Mouse (Mus musculus): Measurements from ENCODE around the gene Sac3d1. TPM values are rescaled to one million over a fixed set of nuclear protein-coding genes. Genes with fewer than 3 reads are reported as not detected.

The Sac3d1 gene
- polyA plus RNA-seq, 1 experiment, result not detected

DNA sequence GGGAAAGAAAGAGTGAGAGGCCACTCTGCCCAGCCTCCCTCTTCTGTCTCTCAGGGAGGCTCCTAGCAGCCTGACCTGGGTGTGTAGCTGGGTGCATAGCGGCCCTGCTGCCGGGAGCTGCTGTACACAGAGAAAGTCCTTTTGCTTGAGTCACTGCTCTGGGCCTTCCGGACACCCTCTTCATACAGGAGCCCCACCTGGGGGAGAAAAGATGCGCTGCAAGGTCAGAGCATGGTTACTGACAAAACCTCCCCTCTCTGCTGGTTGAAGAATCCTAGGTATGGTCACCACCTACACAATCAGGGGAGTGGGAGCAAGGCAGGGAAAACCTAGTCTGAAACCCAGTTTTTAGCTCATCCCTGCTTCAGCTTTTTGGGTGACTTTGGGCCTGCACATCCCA is 49.5 kb downstream of the Sac3d1 start:
- Histone ChIP-seq H3K27ac (ENCODE audit: insufficient read depth, low read depth, low read length) (no peak overlapping the region), H3K4me1 (ENCODE audit: control insufficient read depth, insufficient read depth, low read length) (peaks cover 19% of the 10 kb centered on the region), H3K4me3 (ENCODE audit: insufficient read depth, low read depth, low read length) (no peak overlapping the region)
- no peak for TF ChIP-seq POLR2A (IDR thresholded peaks at IDR 0.05; ENCODE audit: insufficient read depth, low read depth, low read length)
- TF ChIP-seq CTCF (IDR thresholded peaks at IDR 0.05; ENCODE audit: insufficient read depth, low read depth, low read length), result no peak
- 88% methylated on average over 4 of the region's 4 CpGs for WGBS

DNA sequence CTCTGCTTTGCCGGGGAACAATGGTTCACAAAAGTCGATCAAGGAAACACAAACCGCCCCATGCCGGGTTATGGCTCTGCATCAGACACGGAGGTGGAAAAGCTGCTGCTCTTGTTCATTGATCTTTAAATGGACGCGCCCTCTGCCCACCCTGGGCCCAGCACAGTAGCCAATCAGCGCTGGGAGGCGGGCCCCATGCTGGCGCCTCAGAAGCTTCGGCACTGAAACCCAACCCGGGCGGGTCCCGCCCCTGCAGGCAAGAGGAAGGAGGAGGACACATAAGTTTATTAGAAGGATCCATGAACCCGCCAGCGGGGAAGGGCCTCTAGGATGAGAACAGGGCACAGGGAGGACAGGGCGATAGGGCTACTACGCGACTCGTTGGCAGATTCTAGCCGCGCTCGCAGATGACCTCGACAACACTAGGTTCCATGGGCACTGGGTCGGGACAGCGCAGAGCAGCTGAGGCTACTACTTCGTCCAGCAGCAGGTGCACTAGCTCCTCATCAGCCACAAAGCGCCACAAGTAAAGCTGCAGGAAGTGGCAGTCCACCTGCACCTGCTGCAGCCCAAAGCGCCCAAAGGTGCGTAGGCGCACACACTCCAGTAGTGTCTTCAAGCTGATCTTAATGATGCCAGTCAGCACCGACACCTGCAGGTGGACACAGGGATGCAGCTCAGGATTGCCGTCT is 50.6 kb downstream of the Sac3d1 start, which contains the start of gene Tm7sf2:
TSS of gene Tm7sf2 (minus strand) at position 650 of the 692 bp plus-strand sequence.
- TF ChIP-seq POLR2A (IDR thresholded peaks at IDR 0.05; ENCODE audit: insufficient read depth, low read depth, low read length) (0 out of 2 replicates have a peak, but pooled peaks have one; percentile 38), CTCF (IDR thresholded peaks at IDR 0.05; ENCODE audit: insufficient read depth, low read depth, low read length) (no peak)
- peak within 1 kb of the TSS; percentile 67 for H3K27ac ChIP-seq (ENCODE audit: insufficient read depth, low read depth, low read length)
- H3K4me1 ChIP-seq (ENCODE audit: control insufficient read depth, insufficient read depth, low read length), result peaks cover 23% of the 10 kb centered on the region
- 10% methylated on average over 33 of the region's 33 CpGs for WGBS
- H3K4me3 ChIP-seq (ENCODE audit: insufficient read depth, low read depth, low read length), result peak within 1 kb of the TSS; percentile 59

DNA sequence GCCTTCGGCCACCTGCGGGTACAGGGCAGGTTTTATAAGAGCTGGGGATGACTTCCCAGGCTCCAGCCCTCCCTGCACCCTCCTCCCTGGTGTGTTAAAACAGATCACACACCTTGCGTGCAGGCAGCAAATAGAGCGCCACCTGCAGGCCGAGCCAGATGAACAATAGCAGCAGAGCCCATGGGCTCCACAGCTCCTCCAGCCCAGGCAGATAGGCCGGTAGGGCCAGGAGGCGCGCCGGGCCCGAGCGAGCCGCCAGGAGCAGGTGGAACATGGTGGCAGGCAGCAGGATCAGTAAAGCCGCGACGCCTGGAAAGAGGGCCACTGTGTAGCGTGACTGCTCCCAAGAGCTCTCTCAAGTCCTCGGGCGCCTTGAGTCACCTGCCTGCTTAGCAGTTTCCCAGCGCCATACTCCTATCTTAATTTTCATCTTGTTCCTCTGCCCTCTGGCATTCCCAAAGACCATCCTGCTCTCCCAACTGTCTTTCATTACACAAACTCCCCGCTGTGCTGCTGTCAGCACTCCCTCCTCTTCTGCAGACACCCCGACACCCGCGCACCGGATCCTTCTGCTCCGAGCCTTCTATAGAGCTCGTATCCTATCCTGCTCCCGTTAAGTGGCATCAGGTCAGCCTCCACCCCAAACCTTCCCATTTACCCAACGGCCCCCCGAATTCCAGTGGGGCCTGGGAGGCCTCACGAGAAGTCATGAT is 51.3 kb downstream of the Sac3d1 start:
- Histone ChIP-seq H3K4me3 (ENCODE audit: insufficient read depth, low read depth, low read length) (peak overlapping the region; percentile 59), H3K27ac (ENCODE audit: insufficient read depth, low read depth, low read length) (peak overlapping the region; percentile 67), H3K4me1 (ENCODE audit: control insufficient read depth, insufficient read depth, low read length) (peaks cover 26% of the 10 kb centered on the region)
- TF ChIP-seq CTCF (IDR thresholded peaks at IDR 0.05; ENCODE audit: insufficient read depth, low read depth, low read length) (peak; percentile 88), POLR2A (IDR thresholded peaks at IDR 0.05; ENCODE audit: insufficient read depth, low read depth, low read length) (no peak)
- under 1% methylated on average over 30 of the region's 30 CpGs for WGBS

DNA sequence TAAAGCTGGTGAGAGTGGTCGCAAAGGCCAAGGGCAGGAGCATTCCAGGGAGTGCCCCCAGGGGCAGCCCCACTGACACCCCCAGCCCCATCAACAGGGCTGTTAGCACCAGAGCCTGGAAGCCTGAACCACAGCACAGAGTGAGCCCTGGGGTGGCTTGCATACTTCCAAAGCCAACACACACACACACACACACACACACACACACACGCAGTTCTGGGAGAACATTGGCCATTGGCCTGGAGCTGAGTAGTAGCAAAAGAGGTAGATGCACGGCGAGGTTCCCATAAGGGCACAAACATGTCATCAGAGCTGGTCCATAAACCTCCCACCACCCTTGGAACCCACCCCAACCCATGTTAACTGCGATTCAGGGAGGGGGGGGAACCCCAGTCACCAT is 51.9 kb downstream of the Sac3d1 start:
- TF ChIP-seq POLR2A (IDR thresholded peaks at IDR 0.05; ENCODE audit: insufficient read depth, low read depth, low read length), result no peak
- no peak for TF ChIP-seq CTCF (IDR thresholded peaks at IDR 0.05; ENCODE audit: insufficient read depth, low read depth, low read length)
- 27% methylated on average over 5 of the region's 5 CpGs for WGBS
- Histone ChIP-seq H3K4me1 (ENCODE audit: control insufficient read depth, insufficient read depth, low read length) (peaks cover 32% of the 10 kb centered on the region), H3K4me3 (ENCODE audit: insufficient read depth, low read depth, low read length) (peak overlapping the region; percentile 59), H3K27ac (ENCODE audit: insufficient read depth, low read depth, low read length) (no peak overlapping the region)

Other genes with a start within 250 kb of the Sac3d1 start
- gene Frmd8, start 243.4 kb downstream of the Sac3d1 start, polyA plus RNA-seq (2012; ENCODE audit: insufficient read depth, insufficient read length, low replicate concordance, missing spikeins), result not detected in 2 replicates
- gene Slc25a45, start 240.8 kb downstream of the Sac3d1 start, polyA plus RNA-seq (2012; ENCODE audit: insufficient read depth, insufficient read length, low replicate concordance, missing spikeins), result not detected in 2 replicates
- not detected in 2 replicates for gene Tigd3, start 224.5 kb downstream of the Sac3d1 start, polyA plus RNA-seq (2012; ENCODE audit: insufficient read depth, insufficient read length, low replicate concordance, missing spikeins)
- gene Dpf2, start 205.6 kb downstream of the Sac3d1 start, polyA plus RNA-seq (2012; ENCODE audit: insufficient read depth, insufficient read length, low replicate concordance, missing spikeins), result not detected in 2 replicates
- not detected in 2 replicates for gene Cdc42ep2, start 193.8 kb downstream of the Sac3d1 start, polyA plus RNA-seq (2012; ENCODE audit: insufficient read depth, insufficient read length, low replicate concordance, missing spikeins)
- gene Pola2, start 154.4 kb downstream of the Sac3d1 start, polyA plus RNA-seq (2012; ENCODE audit: insufficient read depth, insufficient read length, low replicate concordance, missing spikeins), result not detected in 2 replicates
- not detected in 2 replicates for gene Slc22a20, start 132.5 kb downstream of the Sac3d1 start, polyA plus RNA-seq (2012; ENCODE audit: insufficient read depth, insufficient read length, low replicate concordance, missing spikeins)
- gene Capn1, start 102.8 kb downstream of the Sac3d1 start, polyA plus RNA-seq (2012; ENCODE audit: insufficient read depth, insufficient read length, low replicate concordance, missing spikeins), result not detected in 2 replicates
- gene Syvn1, start 72.1 kb downstream of the Sac3d1 start, polyA plus RNA-seq (2012; ENCODE audit: insufficient read depth, insufficient read length, low replicate concordance, missing spikeins), result not detected in 2 replicates
- not detected in 2 replicates for gene Mrpl49, start 60.9 kb downstream of the Sac3d1 start, polyA plus RNA-seq (2012; ENCODE audit: insufficient read depth, insufficient read length, low replicate concordance, missing spikeins)
- gene Fau, start 60.8 kb downstream of the Sac3d1 start, polyA plus RNA-seq (2012; ENCODE audit: insufficient read depth, insufficient read length, low replicate concordance, missing spikeins), result 1,126 and 1,387 TPM in 2 replicates
- not detected in 2 replicates for gene Znhit2, start 57.5 kb downstream of the Sac3d1 start, polyA plus RNA-seq (2012; ENCODE audit: insufficient read depth, insufficient read length, low replicate concordance, missing spikeins)
- gene Tm7sf2, start 50.3 kb downstream of the Sac3d1 start, polyA plus RNA-seq (2012; ENCODE audit: insufficient read depth, insufficient read length, low replicate concordance, missing spikeins), result not detected in 2 replicates
- gene Vps51, start 41.4 kb downstream of the Sac3d1 start, polyA plus RNA-seq (2012; ENCODE audit: insufficient read depth, insufficient read length, low replicate concordance, missing spikeins), result not detected in 2 replicates
- not detected in 2 replicates for gene Tmem262, start 38.6 kb downstream of the Sac3d1 start, polyA plus RNA-seq (2012; ENCODE audit: insufficient read depth, insufficient read length, low replicate concordance, missing spikeins)
- not detected in 2 replicates for gene Gm28374, start 36.4 kb downstream of the Sac3d1 start, polyA plus RNA-seq (2012; ENCODE audit: insufficient read depth, insufficient read length, low replicate concordance, missing spikeins)
- gene Zfpl1, start 33.7 kb downstream of the Sac3d1 start, polyA plus RNA-seq (2012; ENCODE audit: insufficient read depth, insufficient read length, low replicate concordance, missing spikeins), result not detected in 2 replicates
- not detected in 2 replicates for gene Cdca5, start 33.7 kb downstream of the Sac3d1 start, polyA plus RNA-seq (2012; ENCODE audit: insufficient read depth, insufficient read length, low replicate concordance, missing spikeins)
- gene AC131692.1, start 24.2 kb downstream of the Sac3d1 start, polyA plus RNA-seq (2012; ENCODE audit: insufficient read depth, insufficient read length, low replicate concordance, missing spikeins), result not detected in 2 replicates
- gene Naaladl1, start 12.9 kb downstream of the Sac3d1 start, polyA plus RNA-seq (2012; ENCODE audit: insufficient read depth, insufficient read length, low replicate concordance, missing spikeins), result not detected in 2 replicates
- not detected in 2 replicates for gene Snx15, start 9.7 kb upstream of the Sac3d1 start, polyA plus RNA-seq (2012; ENCODE audit: insufficient read depth, insufficient read length, low replicate concordance, missing spikeins)
- gene Batf2, start 22.3 kb upstream of the Sac3d1 start, polyA plus RNA-seq (2012; ENCODE audit: insufficient read depth, insufficient read length, low replicate concordance, missing spikeins), result not detected in 2 replicates
- not detected in 2 replicates for gene Arl2, start 22.9 kb upstream of the Sac3d1 start, polyA plus RNA-seq (2012; ENCODE audit: insufficient read depth, insufficient read length, low replicate concordance, missing spikeins)
- not detected in 2 replicates for gene Majin, start 65.7 kb upstream of the Sac3d1 start, polyA plus RNA-seq (2012; ENCODE audit: insufficient read depth, insufficient read length, low replicate concordance, missing spikeins)
- not detected in 2 replicates for gene Gpha2, start 107.7 kb upstream of the Sac3d1 start, polyA plus RNA-seq (2012; ENCODE audit: insufficient read depth, insufficient read length, low replicate concordance, missing spikeins)
- gene Ppp2r5b, start 117.2 kb upstream of the Sac3d1 start, polyA plus RNA-seq (2012; ENCODE audit: insufficient read depth, insufficient read length, low replicate concordance, missing spikeins), result not detected in 2 replicates
- not detected in 2 replicates for gene Atg2a, start 123.0 kb upstream of the Sac3d1 start, polyA plus RNA-seq (2012; ENCODE audit: insufficient read depth, insufficient read length, low replicate concordance, missing spikeins)
- gene Ehd1, start 158.1 kb upstream of the Sac3d1 start, polyA plus RNA-seq (2012; ENCODE audit: insufficient read depth, insufficient read length, low replicate concordance, missing spikeins), result not detected in 2 replicates
- not detected in 2 replicates for gene Cdc42bpg, start 187.8 kb upstream of the Sac3d1 start, polyA plus RNA-seq (2012; ENCODE audit: insufficient read depth, insufficient read length, low replicate concordance, missing spikeins)
- not detected in 2 replicates for gene Men1, start 216.3 kb upstream of the Sac3d1 start, polyA plus RNA-seq (2012; ENCODE audit: insufficient read depth, insufficient read length, low replicate concordance, missing spikeins)
- gene Map4k2, start 222.5 kb upstream of the Sac3d1 start, polyA plus RNA-seq (2012; ENCODE audit: insufficient read depth, insufficient read length, low replicate concordance, missing spikeins), result 158 TPM in 1 of 2 replicates, not detected in the other
- gene Sf1, start 245.0 kb upstream of the Sac3d1 start, polyA plus RNA-seq (2012; ENCODE audit: insufficient read depth, insufficient read length, low replicate concordance, missing spikeins), result 340 TPM in 1 of 2 replicates, not detected in the other

All from olfactory bulb, adult 2 months (tissue).